Mouse (Mus musculus): ENCODE results near the gene Ccdc160. TPM values are rescaled to one million over a fixed set of nuclear protein-coding genes. Genes with fewer than 3 reads are reported as not detected.

Gene Ccdc160
- total and polyA plus RNA-seq, 3 experiments: not detected

DNA sequence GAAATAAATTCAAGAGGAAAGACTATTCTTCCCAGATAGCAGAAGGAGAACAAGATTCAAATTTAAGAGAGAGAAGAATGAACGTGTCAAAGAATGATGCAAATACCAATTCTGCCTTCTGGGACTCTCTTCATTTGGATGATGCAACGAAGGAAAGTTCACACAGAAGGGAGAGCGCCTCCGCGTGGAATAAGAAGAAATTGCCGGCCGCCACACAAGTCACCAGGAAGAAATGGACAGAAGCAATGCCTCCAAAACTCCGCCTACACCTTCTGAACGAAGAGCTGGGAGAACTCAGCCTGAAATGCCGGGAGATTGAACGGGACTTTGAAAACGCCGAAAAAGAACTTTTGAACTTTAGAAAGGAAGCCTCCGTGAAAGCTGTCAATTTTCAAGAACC, 7.3 kb downstream of the Ccdc160 start:
- no peak overlapping the region for H3K27ac ChIP-seq (ENCODE audit: insufficient read depth, low read depth)
- no peak overlapping the region for H3K4me3 ChIP-seq (replicated peaks in 1 of 3; ENCODE audit: low read depth in 2 of 3, low read length in 2 of 3, poor library complexity in 1 of 3)
- H3K36me3 ChIP-seq (replicated peaks in 1 of 2; ENCODE audit: control insufficient read depth in 1 of 2, insufficient read depth in 1 of 2, low read length in 1 of 2): no peaks in the 10 kb centered on the region
- no peak for DNase-seq (ENCODE audit: extremely low read depth)
- H3K79me2 ChIP-seq (replicated peaks; ENCODE audit: control insufficient read depth, extremely low read depth, insufficient read depth, poor library complexity, severe bottlenecking): no peaks in the 10 kb centered on the region
- dilution Hi-C loops (cut with MboI; ENCODE audit: extremely low pct_ligation_motif_present, extremely low pct_unique_long_range_greater_than_20kb, low sequenced_read_pairs) (no loop called here), in situ Hi-C loops (cut with MboI; ENCODE audit: low pct_ligation_motif_present, low pct_unique_long_range_greater_than_20kb, low sequenced_read_pairs) (no loop called here)
- no peaks in the 10 kb centered on the region for H3K9me3 ChIP-seq (replicated peaks; ENCODE audit: low read length)
- no peak overlapping the region for H3K4me2 ChIP-seq (ENCODE audit: insufficient read depth, low read depth, poor library complexity, severe bottlenecking)
- no peaks in the 10 kb centered on the region for H3K4me1 ChIP-seq (ENCODE audit: control insufficient read depth in 1 of 2, insufficient read depth in 2 of 2)
- no peak for TF ChIP-seq PAX5 (IDR thresholded peaks at IDR 0.05; ENCODE audit: low read length)
- no peak for TF ChIP-seq USF1 (IDR thresholded peaks at IDR 0.05; ENCODE audit: low read depth, low read length)
- TF ChIP-seq CTCF (conservative IDR thresholded peaks at IDR 0.05 in 1 of 2, IDR thresholded peaks at IDR 0.05 in 1 of 2; ENCODE audit: low read depth in 2 of 2, low read length in 2 of 2): peak in 1 of 2 experiments; percentile 29; a peak in 1 of 4 replicates
- no peaks in the 10 kb centered on the region for H3K27me3 ChIP-seq (replicated peaks)
- H3K9ac ChIP-seq (ENCODE audit: insufficient read depth, low read depth): no peak overlapping the region

DNA sequence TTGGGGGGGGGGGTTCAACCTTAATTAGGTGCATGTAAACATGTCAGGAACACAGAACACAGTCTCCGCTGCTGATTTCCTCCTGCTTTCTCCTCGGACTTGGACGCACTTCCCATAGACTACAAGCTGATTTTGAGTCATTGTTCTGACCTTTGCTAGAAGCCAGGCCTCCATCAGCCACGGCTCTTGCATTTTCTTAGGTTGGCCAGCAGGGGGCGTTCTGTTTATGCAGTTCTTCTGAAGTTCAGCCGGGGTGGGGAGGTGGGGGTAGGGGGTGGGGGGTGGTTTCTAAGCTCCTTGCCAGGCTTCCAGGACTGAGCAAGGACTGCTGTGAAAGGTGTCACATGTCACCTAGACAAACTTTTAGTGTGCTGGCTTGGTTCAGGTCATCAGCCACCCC, 8.6 kb downstream of the Ccdc160 start:
- in situ Hi-C loops (cut with MboI; ENCODE audit: low pct_ligation_motif_present, low pct_unique_long_range_greater_than_20kb, low sequenced_read_pairs): no loop called here
- Histone ChIP-seq H3K9me3 (replicated peaks; ENCODE audit: low read length) (no peaks in the 10 kb centered on the region), H3K9ac (ENCODE audit: insufficient read depth, low read depth) (no peak overlapping the region), H3K4me3 (replicated peaks in 1 of 3; ENCODE audit: low read depth in 2 of 3, low read length in 2 of 3, poor library complexity in 1 of 3) (no peak overlapping the region), H3K27ac (ENCODE audit: insufficient read depth, low read depth) (no peak overlapping the region), H3K4me2 (ENCODE audit: insufficient read depth, low read depth, poor library complexity, severe bottlenecking) (no peak overlapping the region), H3K36me3 (replicated peaks in 1 of 2; ENCODE audit: control insufficient read depth in 1 of 2, insufficient read depth in 1 of 2, low read length in 1 of 2) (no peaks in the 10 kb centered on the region), H3K79me2 (replicated peaks; ENCODE audit: control insufficient read depth, extremely low read depth, insufficient read depth, poor library complexity, severe bottlenecking) (no peaks in the 10 kb centered on the region), H3K27me3 (replicated peaks) (no peaks in the 10 kb centered on the region), H3K4me1 (ENCODE audit: control insufficient read depth in 1 of 2, insufficient read depth in 2 of 2) (no peaks in the 10 kb centered on the region)
- DNase-seq (ENCODE audit: extremely low read depth): peak; percentile 19
- TF ChIP-seq BHLHE40 (IDR thresholded peaks at IDR 0.05; ENCODE audit: low read depth, low read length) (no peak), CTCF (conservative IDR thresholded peaks at IDR 0.05 in 1 of 2, IDR thresholded peaks at IDR 0.05 in 1 of 2; ENCODE audit: low read depth in 2 of 2, low read length in 2 of 2) (peak in 1 of 2 experiments; percentile 32; a peak in 1 of 4 replicates), NELFE (IDR thresholded peaks at IDR 0.05; ENCODE audit: low read depth, low read length) (no peak)
- dilution Hi-C loops (cut with MboI; ENCODE audit: extremely low pct_ligation_motif_present, extremely low pct_unique_long_range_greater_than_20kb, low sequenced_read_pairs): no loop called here

DNA sequence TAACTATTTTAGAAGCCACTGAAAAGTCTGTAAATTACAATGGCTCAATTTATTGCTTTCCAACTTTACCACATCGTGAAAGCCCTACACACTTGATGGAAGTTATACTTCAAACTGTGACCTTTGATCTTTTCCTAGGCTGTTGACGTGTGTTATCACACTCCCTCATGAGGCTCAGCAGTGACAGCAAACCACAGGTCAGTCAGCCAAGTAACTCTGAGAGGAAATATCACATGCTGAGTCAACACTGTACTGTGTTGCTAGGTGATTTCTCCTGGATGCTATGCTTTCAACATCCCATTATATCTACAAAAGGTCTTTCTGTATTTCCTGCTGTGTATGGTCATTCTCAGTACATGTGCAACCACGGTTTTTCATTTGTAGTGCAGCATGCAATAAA, 28.3 kb downstream of the Ccdc160 start:
- in situ Hi-C loops (cut with MboI; ENCODE audit: low pct_ligation_motif_present, low pct_unique_long_range_greater_than_20kb, low sequenced_read_pairs) (no loop called here), dilution Hi-C loops (cut with MboI; ENCODE audit: extremely low pct_ligation_motif_present, extremely low pct_unique_long_range_greater_than_20kb, low sequenced_read_pairs) (no loop called here)
- no peaks in the 10 kb centered on the region for H3K36me3 ChIP-seq (replicated peaks in 1 of 2; ENCODE audit: control insufficient read depth in 1 of 2, insufficient read depth in 1 of 2, low read length in 1 of 2)
- H3K79me2 ChIP-seq (replicated peaks; ENCODE audit: control insufficient read depth, extremely low read depth, insufficient read depth, poor library complexity, severe bottlenecking): no peaks in the 10 kb centered on the region
- TF ChIP-seq IRF4 (IDR thresholded peaks at IDR 0.05; ENCODE audit: low read depth, low read length) (no peak), ZNF384 (IDR thresholded peaks at IDR 0.05; ENCODE audit: low read depth, low read length) (no peak), RCOR1 (conservative IDR thresholded peaks at IDR 0.05; ENCODE audit: low read depth, low read length) (no peak), JUND (conservative IDR thresholded peaks at IDR 0.05; ENCODE audit: low read depth, low read length) (no peak), SIN3A (IDR thresholded peaks at IDR 0.05; ENCODE audit: low read length) (no peak), KAT2A (IDR thresholded peaks at IDR 0.05; ENCODE audit: insufficient replicate concordance, low read length) (no peak), E2F4 (IDR thresholded peaks at IDR 0.05; ENCODE audit: insufficient replicate concordance, low read depth, low read length) (no peak), UBTF (IDR thresholded peaks at IDR 0.05; ENCODE audit: low read depth, low read length) (no peak), MAFK (IDR thresholded peaks at IDR 0.05; ENCODE audit: insufficient replicate concordance, low read length) (no peak), TCF12 (IDR thresholded peaks at IDR 0.05; ENCODE audit: low read depth, low read length) (no peak), ELF1 (IDR thresholded peaks at IDR 0.05; ENCODE audit: low read depth, low read length) (no peak), CHD2 (IDR thresholded peaks at IDR 0.05; ENCODE audit: low read length) (no peak), NELFE (IDR thresholded peaks at IDR 0.05; ENCODE audit: low read depth, low read length) (no peak)
- H3K4me3 ChIP-seq (replicated peaks in 1 of 3; ENCODE audit: low read depth in 2 of 3, low read length in 2 of 3, poor library complexity in 1 of 3): no peak overlapping the region
- H3K9ac ChIP-seq (ENCODE audit: insufficient read depth, low read depth): no peak overlapping the region
- no peaks in the 10 kb centered on the region for H3K4me1 ChIP-seq (ENCODE audit: control insufficient read depth in 1 of 2, insufficient read depth in 2 of 2)
- peak; percentile 13 for DNase-seq (ENCODE audit: extremely low read depth)
- H3K4me2 ChIP-seq (ENCODE audit: insufficient read depth, low read depth, poor library complexity, severe bottlenecking): no peak overlapping the region
- no peak overlapping the region for H3K27ac ChIP-seq (ENCODE audit: insufficient read depth, low read depth)
- H3K9me3 ChIP-seq (replicated peaks; ENCODE audit: low read length): no peaks in the 10 kb centered on the region
- no peaks in the 10 kb centered on the region for H3K27me3 ChIP-seq (replicated peaks)
